Mouse (Mus musculus) CH12.LX (cell line): ENCODE measurements around the gene Rem1. TPM values are rescaled to one million over a fixed set of nuclear protein-coding genes. Genes with fewer than 3 reads are reported as not detected.

Experiments
- DNase-seq: peaks from one replicate; pipeline ENCODE4 v3.0.0-alpha.2; 2013; ENCODE audit errors: extremely low read depth
- H3K27ac ChIP-seq: 2 replicates; pipeline ENCODE4 v1.5.1; 2012; ENCODE audit warnings: low read depth, mild to moderate bottlenecking, control low read depth, moderate library complexity; ENCODE audit not compliant: insufficient read depth
- H3K27me3 ChIP-seq: replicated peaks from 2 replicates; pipeline ENCODE3; 2012; ENCODE audit warnings: inconsistent platforms
- H3K36me3 ChIP-seq, 2 experiments: replicated peaks in 1 of 2; 2 replicates each; pipeline versions ENCODE3 to v1.6.1; 2012; ENCODE audit warnings: inconsistent platforms in 1 of 2, low read length in 1 of 2, mild to moderate bottlenecking in 1 of 2, mixed read lengths in 1 of 2, moderate library complexity in 1 of 2; ENCODE audit not compliant: control insufficient read depth in 1 of 2, insufficient read depth in 1 of 2
- H3K4me1 ChIP-seq, 2 experiments: 2 replicates each; pipeline ENCODE4 v1.6.1; 2012; ENCODE audit warnings: inconsistent platforms in 1 of 2, moderate library complexity in 1 of 2; ENCODE audit not compliant: insufficient read depth in 2 of 2, control insufficient read depth in 1 of 2
- H3K4me2 ChIP-seq: 2 replicates; pipeline ENCODE4 v1.6.1; 2012; ENCODE audit warnings: low read depth, mild to moderate bottlenecking, control low read depth; ENCODE audit not compliant: poor library complexity, insufficient read depth, severe bottlenecking
- H3K4me3 ChIP-seq, 3 experiments: fragments of 150-350 bp in 1 of 3; sonication (generic) in 1 of 3; replicated peaks in 1 of 3; 2 replicates each; pipeline versions ENCODE3 to v1.5.1; 2011 to 2012; ENCODE audit warnings: low read depth in 2 of 3, low read length in 2 of 3, mild to moderate bottlenecking in 2 of 3, moderate library complexity in 2 of 3, control low read depth in 1 of 3, improper control_type of control experiment in 1 of 3, inconsistent platforms in 1 of 3, mixed read lengths in 1 of 3; ENCODE audit not compliant: poor library complexity in 1 of 3
- H3K79me2 ChIP-seq: replicated peaks from 2 replicates; pipeline ENCODE4 v1.6.1; 2012; ENCODE audit warnings: mild to moderate bottlenecking, moderate library complexity; ENCODE audit not compliant: control insufficient read depth, poor library complexity, insufficient read depth, severe bottlenecking; ENCODE audit errors: extremely low read depth
- H3K9ac ChIP-seq: 2 replicates; pipeline ENCODE4 v1.6.1; 2012; ENCODE audit warnings: low read depth, mild to moderate bottlenecking, control low read depth, moderate library complexity; ENCODE audit not compliant: insufficient read depth
- H3K9me3 ChIP-seq: replicated peaks from 2 replicates; pipeline ENCODE3; 2012; ENCODE audit warnings: low read length, inconsistent platforms, mixed read lengths
- CHD1 ChIP-seq: IDR thresholded peaks from 2 replicates; pipeline ENCODE4 v1.6.1; 2012; ENCODE audit warnings: low read depth, low read length, improper control_type of control experiment, inconsistent platforms
- CTCF ChIP-seq, 2 experiments: IDR thresholded peaks in 1 of 2; conservative IDR thresholded peaks in 1 of 2; 2 replicates each; pipeline ENCODE4 v1.5.1; 2011 to 2012; ENCODE audit warnings: low read depth in 2 of 2, low read length in 2 of 2, improper control_type of control experiment in 1 of 2, inconsistent platforms in 1 of 2, mild to moderate bottlenecking in 1 of 2, moderate library complexity in 1 of 2
- ELF1 ChIP-seq: IDR thresholded peaks from 2 replicates; pipeline ENCODE4 v1.6.1; 2014; ENCODE audit warnings: low read depth, mild to moderate bottlenecking, inconsistent platforms, low read length, improper control_type of control experiment
- EP300 ChIP-seq: IDR thresholded peaks from 2 replicates; pipeline ENCODE4 v1.6.1; 2011; ENCODE audit warnings: low read length, improper control_type of control experiment
- HCFC1 ChIP-seq: IDR thresholded peaks from 2 replicates; pipeline ENCODE4 v1.6.1; 2012; ENCODE audit warnings: low read depth, mild to moderate bottlenecking, inconsistent platforms, low read length, improper control_type of control experiment
- IRF4 ChIP-seq: IDR thresholded peaks from 2 replicates; pipeline ENCODE4 v1.6.1; 2014; ENCODE audit warnings: low read depth, mild to moderate bottlenecking, inconsistent platforms, low read length, improper control_type of control experiment
- JUN ChIP-seq: IDR thresholded peaks from 2 replicates; pipeline ENCODE4 v1.6.1; 2011; ENCODE audit warnings: low read depth, mild to moderate bottlenecking, low read length, improper control_type of control experiment, moderate library complexity; ENCODE audit not compliant: insufficient read depth
- MAFK ChIP-seq: IDR thresholded peaks from 2 replicates; pipeline ENCODE4 v1.6.1; 2011; ENCODE audit warnings: low read length, improper control_type of control experiment; ENCODE audit not compliant: insufficient replicate concordance
- MAX ChIP-seq: IDR thresholded peaks from 2 replicates; pipeline ENCODE4 v1.6.1; 2011; ENCODE audit warnings: low read length, improper control_type of control experiment
- MAZ ChIP-seq: IDR thresholded peaks from 2 replicates; pipeline ENCODE4 v1.6.1; 2012; ENCODE audit warnings: low read depth, mild to moderate bottlenecking, inconsistent platforms, low read length, improper control_type of control experiment, moderate library complexity
- MXI1 ChIP-seq: IDR thresholded peaks from 2 replicates; pipeline ENCODE4 v1.6.1; 2011; ENCODE audit warnings: mild to moderate bottlenecking, low read depth, low read length, improper control_type of control experiment
- MYC ChIP-seq: IDR thresholded peaks from 2 replicates; pipeline ENCODE4 v1.6.1; 2011; ENCODE audit warnings: low read depth, mild to moderate bottlenecking, improper control_type of control experiment, low read length
- NRF1 ChIP-seq: IDR thresholded peaks from 2 replicates; pipeline ENCODE4 v1.6.1; 2014; ENCODE audit warnings: low read depth, mild to moderate bottlenecking, inconsistent platforms, low read length, improper control_type of control experiment, moderate library complexity
- POLR2A ChIP-seq: IDR thresholded peaks from 2 replicates; pipeline ENCODE4 v1.6.1; 2011; ENCODE audit warnings: low read depth, mild to moderate bottlenecking, improper control_type of control experiment, low read length
- POLR2AphosphoS2 ChIP-seq: IDR thresholded peaks from 2 replicates; pipeline ENCODE4 v1.6.1; 2011; ENCODE audit warnings: low read depth, low read length, improper control_type of control experiment
- SMC3 ChIP-seq: IDR thresholded peaks from 2 replicates; pipeline ENCODE4 v1.6.1; 2011; ENCODE audit warnings: low read depth, low read length, improper control_type of control experiment
- UBTF ChIP-seq: IDR thresholded peaks from 2 replicates; pipeline ENCODE4 v1.6.1; 2012; ENCODE audit warnings: low read depth, mild to moderate bottlenecking, inconsistent platforms, low read length, improper control_type of control experiment, moderate library complexity
- USF2 ChIP-seq: conservative IDR thresholded peaks from 2 replicates; pipeline ENCODE4 v1.6.1; 2011; ENCODE audit warnings: low read depth, low read length, improper control_type of control experiment
- ZC3H11A ChIP-seq: IDR thresholded peaks from 2 replicates; pipeline ENCODE4 v1.6.1; 2012; ENCODE audit warnings: low read depth, mild to moderate bottlenecking, inconsistent platforms, low read length, improper control_type of control experiment
- ZMIZ1 ChIP-seq: IDR thresholded peaks from 2 replicates; pipeline ENCODE4 v1.6.1; 2012; ENCODE audit warnings: low read depth, mild to moderate bottlenecking, inconsistent platforms, low read length, improper control_type of control experiment
- ZNF384 ChIP-seq: IDR thresholded peaks from 2 replicates; pipeline ENCODE4 v1.6.1; 2012; ENCODE audit warnings: low read depth, low read length, improper control_type of control experiment, inconsistent platforms
- dilution Hi-C: fragments of 300-500 bp; cut with MboI; formaldehyde crosslinking; loops from 2 replicates; pipeline ENCODE4 v1.14.3; 2020; ENCODE audit warnings: low sequenced_read_pairs; ENCODE audit not compliant: extremely low pct_unique_long_range_greater_than_20kb, extremely low pct_ligation_motif_present
- in situ Hi-C: fragments of 300-500 bp; cut with MboI; formaldehyde crosslinking; loops from 3 replicates; pipeline ENCODE4 v1.14.3; 2019; ENCODE audit warnings: low sequenced_read_pairs, low pct_ligation_motif_present, low pct_unique_long_range_greater_than_20kb, mixed read lengths
- polyA plus RNA-seq: library from polyadenylated mRNA; unstranded; fragments of >175 nt; gene quantifications from 2 replicates; pipeline ENCODE4 v1.2.1, GENCODE M21; 2012; ENCODE audit warnings: low read depth; ENCODE audit not compliant: insufficient read length
- total RNA-seq, 2 experiments: library from RNA; depleted of rRNA; stranded (reverse); fragments of 300-350 nt in 1 of 2; fragments of >200 nt in 1 of 2; gene quantifications; 2 replicates each; pipeline ENCODE4 v1.2.3; 2012 to 2014

The Rem1 gene
- total and polyA plus RNA-seq, 3 experiments, result 0.55 to 0.82 (median 0.80) TPM

- H3K4me2 ChIP-seq, result no peak within 1 kb of the TSS
- no peaks in the 10 kb centered on the region for H3K79me2 ChIP-seq
- H3K4me1 ChIP-seq, result peaks cover 8 to 20% of the 10 kb centered on the region in 2 experiments
- in situ Hi-C loops (no loop called here), dilution Hi-C loops (no loop called here)
- H3K27ac ChIP-seq, result no peak within 1 kb of the TSS
- H3K36me3 ChIP-seq, result no peaks in the 10 kb centered on the region
- H3K9ac ChIP-seq, result no peak within 1 kb of the TSS
- H3K9me3 ChIP-seq, result no peaks in the 10 kb centered on the region
- no peak for TF ChIP-seq EP300
- no peak for TF ChIP-seq USF2
- TF ChIP-seq MAZ, result no peak
- no peak for TF ChIP-seq MYC
- TF ChIP-seq CHD1, result no peak
- TF ChIP-seq ELF1, result no peak
- no peak for TF ChIP-seq NRF1
- no peak for TF ChIP-seq POLR2A
- no peak for TF ChIP-seq ZNF384
- TF ChIP-seq MAX, result no peak
- no peak for TF ChIP-seq HCFC1
- no peak for TF ChIP-seq SMC3
- TF ChIP-seq MXI1, result no peak
- no peak for TF ChIP-seq POLR2AphosphoS2
- no peak for TF ChIP-seq ZMIZ1
- TF ChIP-seq MAFK, result no peak
- TF ChIP-seq JUN, result no peak
- no peak for TF ChIP-seq ZC3H11A
- TF ChIP-seq UBTF, result no peak
- TF ChIP-seq CTCF (conservative IDR thresholded peaks at IDR 0.05 in 1 of 2, IDR thresholded peaks at IDR 0.05 in 1 of 2; ENCODE audit: low read depth in 2 of 2, low read length in 2 of 2), result no peak
- no peaks in the 10 kb centered on the region for H3K27me3 ChIP-seq
- no peak for DNase-seq
- H3K4me3 ChIP-seq, result no peak within 1 kb of the TSS
Measured at GRCm38 (mm10) chr2:152622953-152623352, 3.8 kb upstream of the Rem1 start, which contains the start of gene Defb25. Defb25 (minus strand) TSS chr2:152623053.

DNA sequence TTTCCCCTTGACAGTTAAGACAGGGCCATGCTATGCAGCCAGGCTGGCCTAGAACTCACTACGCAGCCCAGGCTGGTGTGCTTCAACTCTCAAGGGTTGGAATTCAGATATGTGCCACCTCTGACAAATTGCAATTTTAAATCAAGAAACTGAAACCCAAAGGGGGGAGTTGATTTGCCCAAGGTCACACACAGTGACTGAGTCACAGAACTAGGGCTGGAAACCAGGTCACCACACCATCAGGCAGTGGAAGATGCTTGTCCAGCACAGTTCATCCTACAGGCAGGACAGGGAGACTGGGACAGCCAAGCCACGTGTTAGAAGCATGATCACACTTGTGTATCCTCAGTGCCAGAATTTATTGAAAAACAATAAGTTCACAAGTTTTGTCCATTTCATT, 2.2 kb upstream of the Rem1 start:
- H3K9ac ChIP-seq, result no peak overlapping the region
- no peaks in the 10 kb centered on the region for H3K9me3 ChIP-seq
- no peaks in the 10 kb centered on the region for H3K79me2 ChIP-seq
- in situ Hi-C loops (no loop called here), dilution Hi-C loops (no loop called here)
- no peaks in the 10 kb centered on the region for H3K36me3 ChIP-seq
- DNase-seq, result no peak
- H3K4me3 ChIP-seq, result no peak overlapping the region
- H3K4me2 ChIP-seq, result no peak overlapping the region
- no peak overlapping the region for H3K27ac ChIP-seq
- TF ChIP-seq IRF4, result no peak
- H3K27me3 ChIP-seq, result no peaks in the 10 kb centered on the region
- H3K4me1 ChIP-seq, result peaks cover 8 to 20% of the 10 kb centered on the region in 2 experiments
